Mouse (Mus musculus) hindbrain, embryonic 13.5 days (tissue): ENCODE results near the gene Col27a1. TPM values are rescaled to one million over a fixed set of nuclear protein-coding genes. Genes with fewer than 3 reads are reported as not detected.
A peak's percentile ranks its signal among the peaks of the same experiment; 100 is the strongest.

Experiments used
- ATAC-seq: fragments of 200-750 bp; cut with Nextera tagmentation; 2 replicates; pipeline ENCODE4 v1.8.0; 2017; ENCODE audit warnings: moderate TSS enrichment; ENCODE audit not compliant: low FRiP score
- H3K27ac ChIP-seq: fragments of 300-500 bp; sonication (generic); 2 replicates; pipeline ENCODE4 v1.5.1; 2015; ENCODE audit warnings: inconsistent platforms, mild to moderate bottlenecking, moderate library complexity
- H3K27me3 ChIP-seq: fragments of 300-500 bp; sonication (generic); 2 replicates; pipeline ENCODE4 v1.6.1; 2015; ENCODE audit warnings: mild to moderate bottlenecking, inconsistent platforms
- H3K36me3 ChIP-seq: fragments of 300-500 bp; sonication (generic); 2 replicates; pipeline ENCODE4 v1.6.1; 2015; ENCODE audit warnings: mild to moderate bottlenecking, inconsistent platforms
- H3K4me1 ChIP-seq: fragments of 300-500 bp; sonication (generic); replicated peaks from 2 replicates; pipeline ENCODE4 v1.6.1; 2015; ENCODE audit warnings: inconsistent platforms
- H3K4me2 ChIP-seq: fragments of 300-500 bp; sonication (generic); 2 replicates; pipeline ENCODE4 v1.6.1; 2015; ENCODE audit warnings: inconsistent platforms, mild to moderate bottlenecking, moderate library complexity
- H3K4me3 ChIP-seq: fragments of 300-500 bp; sonication (generic); 2 replicates; pipeline ENCODE4 v1.5.1; 2015; ENCODE audit warnings: mild to moderate bottlenecking, inconsistent platforms
- H3K9ac ChIP-seq: fragments of 300-500 bp; sonication (generic); 2 replicates; pipeline ENCODE4 v1.6.1; 2015; ENCODE audit warnings: mild to moderate bottlenecking, inconsistent platforms
- H3K9me3 ChIP-seq: fragments of 300-500 bp; sonication (generic); 2 replicates; pipeline ENCODE4 v1.6.1; 2016; ENCODE audit warnings: inconsistent platforms
- WGBS: fragments of 180-500 bp; shearing (Covaris S2); methylation state at CpG from one replicate; pipeline ENCODE4 v1.1.7; 2015; 5-methylcytosine and 5-hydroxymethylcytosine counted together
- polyA plus RNA-seq: library from polyadenylated mRNA; unstranded; fragments of >200 nt; fragmentation: Nextera tagmentation; extraction: Ambion mirVana; gene quantifications from 2 replicates; pipeline ENCODE4 v1.2.1, GENCODE M21; 2015

Gene Col27a1
- polyA plus RNA-seq, 1 experiment from 2014 or later, result 2.1 TPM

GRCm38 (mm10) chr4:63362150-63362549 lies 148.3 kb downstream of the Col27a1 start, which contains the start of gene Orm2:
Gene Orm2 (plus strand): TSS chr4:63362449.
- no peak within 1 kb of the TSS for H3K4me2 ChIP-seq
- no peaks in the 10 kb centered on the region for H3K9me3 ChIP-seq
- H3K4me3 ChIP-seq, result no peak within 1 kb of the TSS
- H3K27me3 ChIP-seq, result no peaks in the 10 kb centered on the region
- H3K36me3 ChIP-seq, result 0 out of 2 replicates have a peak, but pooled peaks cover under 1% of the 10 kb centered on the region
- WGBS, result 93% methylated on average over 5 of the region's 5 CpGs
- no peak within 1 kb of the TSS for H3K9ac ChIP-seq
- peaks cover 12% of the 10 kb centered on the region for H3K4me1 ChIP-seq
- no peak for ATAC-seq
- no peak within 1 kb of the TSS for H3K27ac ChIP-seq

DNA sequence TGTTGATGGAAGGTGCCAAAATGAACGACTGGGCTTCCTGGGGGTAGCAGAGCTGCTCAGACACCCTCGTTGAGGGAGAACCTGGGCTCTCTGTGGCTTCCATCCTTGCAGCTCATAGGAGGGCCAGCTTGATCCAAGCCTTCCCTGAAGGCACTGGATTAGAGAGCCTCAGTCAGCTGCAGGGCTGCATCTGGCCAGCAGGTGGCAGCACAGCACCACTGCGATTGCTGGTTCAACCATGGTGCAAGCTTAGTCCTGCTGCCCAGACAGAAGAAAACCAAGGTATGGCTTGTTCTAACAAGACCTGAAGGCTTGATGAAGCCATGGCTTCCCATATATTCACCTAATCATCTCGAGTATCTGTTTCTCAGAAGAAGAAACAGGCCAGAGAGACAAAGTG lies 154.8 kb downstream of the Col27a1 start:
- Histone ChIP-seq H3K4me2 (no peak overlapping the region), H3K27ac (no peak overlapping the region), H3K4me3 (no peak overlapping the region), H3K4me1 (peaks cover 10% of the 10 kb centered on the region), H3K27me3 (no peaks in the 10 kb centered on the region), H3K9me3 (no peaks in the 10 kb centered on the region), H3K36me3 (peaks cover 45% of the 10 kb centered on the region), H3K9ac (no peak overlapping the region)
- ATAC-seq, result 0 out of 2 replicates have a peak, but pooled peaks have one; percentile 29
- 13% methylated on average over 4 of the region's 4 CpGs for WGBS

GRCm38 (mm10) chr4:63370897-63371296 lies 157.1 kb downstream of the Col27a1 start:
- H3K4me3 ChIP-seq, result no peak overlapping the region
- no peak overlapping the region; the same call in 1 of the 2 replicates for H3K9ac ChIP-seq
- peaks cover 54% of the 10 kb centered on the region for H3K36me3 ChIP-seq
- H3K4me1 ChIP-seq, result peaks cover 10% of the 10 kb centered on the region
- H3K9me3 ChIP-seq, result no peaks in the 10 kb centered on the region
- ATAC-seq, result no peak
- no peak overlapping the region for H3K4me2 ChIP-seq
- H3K27me3 ChIP-seq, result no peaks in the 10 kb centered on the region
- WGBS, result 21% methylated on average over 7 of the region's 7 CpGs
- no peak overlapping the region for H3K27ac ChIP-seq

- 69% methylated on average over 3 of the region's 3 CpGs for WGBS
These were observed 158.1 kb downstream of the Col27a1 start for GRCm38 (mm10) chr4:63371890-63372289.

GRCm38 (mm10) chr4:63373404-63373803 lies 159.6 kb downstream of the Col27a1 start:
- Histone ChIP-seq H3K36me3 (peaks cover 62% of the 10 kb centered on the region), H3K27ac (no peak overlapping the region), H3K4me1 (peaks cover 10% of the 10 kb centered on the region), H3K9me3 (no peaks in the 10 kb centered on the region), H3K27me3 (no peaks in the 10 kb centered on the region), H3K9ac (no peak overlapping the region), H3K4me2 (no peak overlapping the region), H3K4me3 (no peak overlapping the region)
- ATAC-seq, result no peak
- 93% methylated on average over 8 of the region's 8 CpGs for WGBS

More at GRCm38 (mm10) chr4:63371890-63372289, 158.1 kb downstream of the Col27a1 start:
- Histone ChIP-seq H3K36me3 (peaks cover 63% of the 10 kb centered on the region), H3K4me1 (peaks cover 10% of the 10 kb centered on the region), H3K4me3 (no peak overlapping the region), H3K9ac (no peak overlapping the region), H3K27ac (no peak overlapping the region), H3K4me2 (no peak overlapping the region), H3K9me3 (no peaks in the 10 kb centered on the region), H3K27me3 (no peaks in the 10 kb centered on the region)
- ATAC-seq, result no peak

DNA sequence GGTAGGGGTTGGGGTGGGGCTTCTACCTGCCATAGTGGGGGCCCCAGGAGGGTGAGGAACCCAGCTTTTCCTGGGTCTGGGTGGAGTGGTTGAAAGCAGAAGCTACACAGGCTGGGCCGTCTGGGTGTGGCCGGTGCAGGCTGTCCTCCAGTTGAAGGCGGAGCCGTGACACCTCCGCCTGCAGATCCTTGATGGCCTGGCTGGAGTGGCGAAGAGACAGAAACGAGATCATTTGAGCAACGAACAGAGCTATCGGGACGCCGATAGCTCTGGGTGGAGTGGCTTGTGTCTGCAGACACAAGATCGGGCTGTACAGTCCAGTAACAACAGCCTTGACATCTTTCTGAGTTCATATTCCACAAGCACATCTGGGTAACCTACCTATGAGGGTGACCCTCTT lies 160.5 kb downstream of the Col27a1 start:
- Histone ChIP-seq H3K9ac (no peak overlapping the region), H3K4me3 (no peak overlapping the region), H3K36me3 (peaks cover 65% of the 10 kb centered on the region), H3K27ac (no peak overlapping the region), H3K4me2 (no peak overlapping the region), H3K9me3 (no peaks in the 10 kb centered on the region), H3K4me1 (peaks cover 10% of the 10 kb centered on the region), H3K27me3 (no peaks in the 10 kb centered on the region)
- no peak for ATAC-seq
- WGBS, result 84% methylated on average over 12 of the region's 12 CpGs

DNA sequence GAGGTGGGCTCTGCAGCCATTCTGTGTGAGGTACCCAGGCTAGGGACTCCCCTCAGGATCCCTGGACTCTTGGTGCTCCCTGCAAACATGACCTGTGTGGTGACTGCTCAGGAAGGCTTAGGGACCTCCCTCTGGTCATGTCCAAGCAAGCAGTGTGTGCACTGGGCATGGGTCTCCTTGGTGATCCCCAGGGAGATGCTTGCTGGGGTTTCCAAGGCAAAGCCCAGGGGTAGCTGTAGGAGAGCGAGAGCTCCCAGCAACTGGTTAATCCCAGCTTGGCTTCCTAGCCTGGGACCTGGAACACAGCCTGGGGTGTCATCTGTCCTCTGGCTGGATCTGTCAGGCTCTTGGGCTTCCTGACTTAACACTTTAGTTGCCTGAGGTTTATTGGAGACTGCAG lies 161.6 kb downstream of the Col27a1 start:
- 67% methylated on average over 1 of the region's 1 CpGs for WGBS
- no peak overlapping the region for H3K27ac ChIP-seq
- no peaks in the 10 kb centered on the region for H3K9me3 ChIP-seq
- no peak overlapping the region for H3K9ac ChIP-seq
- H3K4me3 ChIP-seq, result no peak overlapping the region
- peaks cover 10% of the 10 kb centered on the region for H3K4me1 ChIP-seq
- no peaks in the 10 kb centered on the region for H3K27me3 ChIP-seq
- peaks cover 73% of the 10 kb centered on the region for H3K36me3 ChIP-seq
- peak; percentile 30; the same call in 1 of the 2 replicates for ATAC-seq
- H3K4me2 ChIP-seq, result no peak overlapping the region

- WGBS, result 64% methylated on average over 7 of the region's 7 CpGs
- no peaks in the 10 kb centered on the region for H3K27me3 ChIP-seq
- H3K27ac ChIP-seq, result no peak overlapping the region
- no peak overlapping the region for H3K9ac ChIP-seq
- no peaks in the 10 kb centered on the region for H3K4me1 ChIP-seq
- peaks cover 80% of the 10 kb centered on the region for H3K36me3 ChIP-seq
- H3K9me3 ChIP-seq, result no peaks in the 10 kb centered on the region
- no peak overlapping the region for H3K4me2 ChIP-seq
- ATAC-seq, result no peak
- H3K4me3 ChIP-seq, result no peak overlapping the region
These were observed 163.7 kb downstream of the Col27a1 start for GRCm38 (mm10) chr4:63377483-63377882.

GRCm38 (mm10) chr4:63382676-63383369 lies 169.0 kb downstream of the Col27a1 start:
- Histone ChIP-seq H3K4me2 (no peak overlapping the region), H3K27ac (no peak overlapping the region), H3K4me3 (no peak overlapping the region), H3K9me3 (no peaks in the 10 kb centered on the region), H3K4me1 (peaks cover 3% of the 10 kb centered on the region; the same call in 1 of the 2 replicates), H3K36me3 (peaks cover 64% of the 10 kb centered on the region), H3K9ac (no peak overlapping the region), H3K27me3 (no peaks in the 10 kb centered on the region)
- WGBS, result 90% methylated on average over 4 of the region's 4 CpGs
- no peak for ATAC-seq

DNA sequence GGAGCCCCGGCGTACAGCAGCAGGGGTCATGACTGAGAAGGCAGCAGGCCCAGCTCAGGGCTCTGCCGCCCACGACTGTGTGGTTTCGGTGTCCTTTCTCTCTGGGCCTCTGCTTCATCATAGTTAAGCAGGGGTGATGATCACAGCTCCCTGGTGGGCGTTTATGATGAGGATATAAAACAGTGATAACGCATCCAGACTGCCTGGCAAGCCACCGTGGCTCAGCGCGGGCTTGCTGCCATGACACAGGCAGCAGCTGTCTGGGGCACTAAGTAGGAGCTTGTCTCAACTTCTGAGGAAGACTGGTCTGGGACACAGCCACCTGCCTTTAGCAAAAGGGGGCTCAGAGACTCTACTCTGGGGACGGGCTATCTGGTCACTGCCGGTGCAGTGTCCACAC lies 169.7 kb downstream of the Col27a1 start:
- ATAC-seq, result no peak
- H3K4me3 ChIP-seq, result no peak overlapping the region
- peaks cover 61% of the 10 kb centered on the region for H3K36me3 ChIP-seq
- no peaks in the 10 kb centered on the region for H3K27me3 ChIP-seq
- H3K27ac ChIP-seq, result no peak overlapping the region
- H3K9ac ChIP-seq, result no peak overlapping the region
- H3K4me1 ChIP-seq, result peaks cover 9% of the 10 kb centered on the region
- 80% methylated on average over 12 of the region's 12 CpGs for WGBS
- H3K9me3 ChIP-seq, result no peaks in the 10 kb centered on the region
- H3K4me2 ChIP-seq, result no peak overlapping the region

- Histone ChIP-seq H3K4me1 (peaks cover 17% of the 10 kb centered on the region), H3K27me3 (no peaks in the 10 kb centered on the region), H3K36me3 (peaks cover 53% of the 10 kb centered on the region), H3K9me3 (no peaks in the 10 kb centered on the region), H3K4me3 (no peak overlapping the region), H3K4me2 (no peak overlapping the region), H3K9ac (no peak overlapping the region), H3K27ac (no peak overlapping the region)
- no peak for ATAC-seq
- 94% methylated on average over 4 of the region's 4 CpGs for WGBS
These were observed 170.5 kb downstream of the Col27a1 start for GRCm38 (mm10) chr4:63384262-63384661.
